ENCODE assay signal across 8 mouse cellular contexts in the genomic region with DNA sequence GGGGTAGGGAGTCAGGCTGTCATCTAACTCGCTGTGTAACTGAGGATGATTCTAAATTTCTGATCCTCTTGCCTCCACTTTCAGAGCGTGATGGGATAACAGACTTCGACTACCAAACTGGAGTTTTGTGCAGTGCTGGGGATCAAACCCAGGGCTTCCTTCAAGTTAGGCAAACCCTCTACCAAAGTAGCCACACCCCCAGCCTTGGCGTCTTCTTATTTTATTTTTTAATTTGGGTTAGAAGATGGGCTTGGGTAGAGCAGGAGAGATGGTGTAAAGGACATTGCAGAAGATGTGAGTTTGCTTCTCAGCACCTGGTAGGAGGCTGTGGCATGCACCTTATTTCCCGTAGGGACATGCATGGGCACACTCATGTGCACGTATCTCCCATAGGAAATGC. TPM values are rescaled to one million over a fixed set of nuclear protein-coding genes. Genes with fewer than 3 reads are reported as not detected.
DNase-seq lines count a peak whose midpoint lies in the region; ATAC-seq and TF ChIP-seq lines count a peak whose summit lies in the region.

No protein-coding gene starts in this region.

- peaks cover 9% of the 10 kb centered on the region; the same call in 1 of the 2 replicates for H3K79me2 ChIP-seq in liver, adult 2 months (ENCODE audit: control insufficient read depth, insufficient read depth, low read length)

- TF ChIP-seq CTCF in liver, adult 2 months (IDR thresholded peaks at IDR 0.05; ENCODE audit: low read depth, low read length), result no peak
- TF ChIP-seq CTCF in embryonic fibroblast, embryonic 13.5 days (IDR thresholded peaks at IDR 0.05; ENCODE audit: borderline replicate concordance, insufficient read depth, low read length), result no peak
- TF ChIP-seq CTCF in kidney, postnatal 0 days (IDR thresholded peaks at IDR 0.05; ENCODE audit: low read depth), result no peak

- DNase-seq in liver, adult 2 months (ENCODE audit: extremely low read depth, low read depth, low spot score), result no peak
- DNase-seq in liver, result no peak
- no peak for DNase-seq in kidney, postnatal 0 days (ENCODE audit: low spot score)
- DNase-seq in spleen, postnatal 14 days (ENCODE audit: low spot score in 2 of 2), result no peak
- no peak for DNase-seq in thymus, postnatal 0 days (ENCODE audit: low spot score)

- H3K4me2 ChIP-seq in kidney, postnatal 0 days (ENCODE audit: low read length), result peak overlapping the region; percentile 82
- H3K4me2 ChIP-seq in neural tube, embryonic 14.5 days (ENCODE audit: low read depth, low read length), result peak overlapping the region; percentile 71

- no peak; the same call in 1 of the 2 replicates for ATAC-seq in kidney, postnatal 0 days (replicated peaks; ENCODE audit: low FRiP score, low read depth)
- peak; percentile 3; the same call in 1 of the 2 replicates for ATAC-seq in neural tube, embryonic 14.5 days (ENCODE audit: low read depth)
- no peak for ATAC-seq in erythroid progenitor cell, adult 5-6 weeks (replicated peaks; ENCODE audit: low FRiP score, poor library complexity, severe bottlenecking)

- no peak overlapping the region for H3K27ac ChIP-seq in liver, adult 2 months (replicated peaks; ENCODE audit: insufficient read depth, low read depth, low read length)
- no peak overlapping the region for H3K27ac ChIP-seq in embryonic fibroblast, embryonic 13.5 days (ENCODE audit: insufficient read depth, low read length)
- no peak overlapping the region for H3K27ac ChIP-seq in kidney, postnatal 0 days
- H3K27ac ChIP-seq in neural tube, embryonic 14.5 days (ENCODE audit: low read depth, low read length), result peak overlapping the region; percentile 71; the same call in 1 of the 2 replicates

- H3K36me3 ChIP-seq in liver, adult 2 months (ENCODE audit: control insufficient read depth, insufficient read depth, low read length), result no peaks in the 10 kb centered on the region
- H3K36me3 ChIP-seq in kidney, postnatal 0 days (ENCODE audit: insufficient read depth, low read length), result no peaks in the 10 kb centered on the region
- no peaks in the 10 kb centered on the region for H3K36me3 ChIP-seq in neural tube, embryonic 14.5 days (ENCODE audit: control insufficient read depth, insufficient read depth, low read length)

- H3K9me3 ChIP-seq in kidney, postnatal 0 days (replicated peaks; ENCODE audit: low read length), result no peaks in the 10 kb centered on the region
- no peaks in the 10 kb centered on the region for H3K9me3 ChIP-seq in neural tube, embryonic 14.5 days (ENCODE audit: control insufficient read depth, low read length)

- H3K27me3 ChIP-seq in liver, adult 2 months (ENCODE audit: control insufficient read depth, insufficient read depth, low read length), result no peaks in the 10 kb centered on the region
- H3K27me3 ChIP-seq in kidney, postnatal 0 days (ENCODE audit: insufficient read depth, low read length), result no peaks in the 10 kb centered on the region
- no peaks in the 10 kb centered on the region for H3K27me3 ChIP-seq in neural tube, embryonic 14.5 days (ENCODE audit: control insufficient read depth, insufficient read depth, low read length)

- 24% methylated on average over 6 of the region's 6 CpGs for whole genome bisulfite sequencing in liver, adult 2 months
- 19% methylated on average over 6 of the region's 6 CpGs for WGBS in kidney, postnatal 0 days
- 38% methylated on average over 6 of the region's 6 CpGs for WGBS in neural tube, embryonic 14.5 days

- peak overlapping the region; percentile 98 for H3K4me3 ChIP-seq in liver, adult 2 months (ENCODE audit: insufficient read depth, low read depth, low read length)
- peak overlapping the region; percentile 51 for H3K4me3 ChIP-seq in embryonic fibroblast, embryonic 13.5 days (ENCODE audit: insufficient read depth, low read length)
- peak overlapping the region; percentile 87 for H3K4me3 ChIP-seq in kidney, postnatal 0 days (replicated peaks; ENCODE audit: low read depth, low read length)
- peak overlapping the region; percentile 68 for H3K4me3 ChIP-seq in neural tube, embryonic 14.5 days (ENCODE audit: low read depth, low read length)

- TF ChIP-seq POLR2A in liver, adult 2 months (IDR thresholded peaks at IDR 0.05; ENCODE audit: extremely low read depth, insufficient read depth, low read length), result no peak
- no peak for TF ChIP-seq POLR2A in embryonic fibroblast, embryonic 13.5 days (IDR thresholded peaks at IDR 0.05; ENCODE audit: low read depth, low read length)

- H3K9ac ChIP-seq in liver, adult 2 months (ENCODE audit: low read depth, low read length), result peak overlapping the region; percentile 87; the same call in 1 of the 2 replicates
- H3K9ac ChIP-seq in kidney, postnatal 0 days (ENCODE audit: low read depth, low read length), result peak overlapping the region; percentile 83
- peak overlapping the region; percentile 82 for H3K9ac ChIP-seq in neural tube, embryonic 14.5 days (replicated peaks; ENCODE audit: low read depth, low read length)

- H3K4me1 ChIP-seq in liver, adult 2 months (ENCODE audit: control insufficient read depth, insufficient read depth, low read length), result peaks cover 13% of the 10 kb centered on the region
- no peaks in the 10 kb centered on the region for H3K4me1 ChIP-seq in embryonic fibroblast, embryonic 13.5 days (ENCODE audit: control insufficient read depth, insufficient read depth, low read length)
- H3K4me1 ChIP-seq in kidney, postnatal 0 days (replicated peaks; ENCODE audit: insufficient read depth, low read length), result no peaks in the 10 kb centered on the region
- peaks cover 18% of the 10 kb centered on the region for H3K4me1 ChIP-seq in neural tube, embryonic 14.5 days (ENCODE audit: control insufficient read depth, insufficient read depth, low read length)

RNA-seq across cellular contexts. Expression of a gene that starts 0.5 kb away (rescaled TPM):
- 26.6 and 28.9 TPM in 2 replicates for total RNA-seq in liver, adult 2 months (2014; rRNA removed)
- polyA plus RNA-seq in liver, adult 2 months (2012; rRNA removed), result 6.5 and 18.1 TPM in 2 replicates
- 30.5 and 31.1 TPM in 2 replicates for polyA plus RNA-seq in embryonic fibroblast, embryonic 13.5 days (2011; ENCODE audit: insufficient read length, low read depth, missing spikeins)
- 31.7 and 32.4 TPM in 2 replicates for polyA plus RNA-seq in kidney, postnatal 0 days (2015; fragmentation: Nextera tagmentation; extraction: Ambion mirVana)
- polyA plus RNA-seq in neural tube, embryonic 14.5 days (2014; fragmentation: Nextera tagmentation; extraction: Ambion mirVana), result 34.2 and 55.1 TPM in 2 replicates
- 7.5 and 9.3 TPM in 2 replicates for polyA plus RNA-seq in thymus, postnatal 0 days (2015; fragmentation: Nextera tagmentation; extraction: Ambion mirVana)
- 5.8 and 16.3 TPM in 2 replicates for total RNA-seq in erythroid progenitor cell, adult 5-6 weeks (2015; ENCODE audit: low replicate concordance)
- total RNA-seq in erythroid progenitor cell, adult 5-6 weeks (2017; ENCODE audit: low replicate concordance), result 7.3 and 11.4 TPM in 2 replicates
